Mouse (Mus musculus) common myeloid progenitor, adult 5-6 weeks (primary cell): ENCODE measurements at regions not wholly inside any gene's neighbourhood (a gene's known extent, or its start where the extent isn't known, plus 50 kb on each side); places are given as distances from the start of the nearest gene placed in this dataset.

Source experiments
- ATAC-seq: replicated peaks from 2 replicates; pipeline ENCODE4 v1.8.0; 2016; ENCODE audit warnings: low read depth, mild to moderate bottlenecking, moderate TSS enrichment, inconsistent platforms; ENCODE audit not compliant: poor library complexity, severe bottlenecking

GRCm38 (mm10) chr11:20460501-20460921, 82.5 kb upstream of the Sertad2 start:
- ATAC-seq = no peak

DNA sequence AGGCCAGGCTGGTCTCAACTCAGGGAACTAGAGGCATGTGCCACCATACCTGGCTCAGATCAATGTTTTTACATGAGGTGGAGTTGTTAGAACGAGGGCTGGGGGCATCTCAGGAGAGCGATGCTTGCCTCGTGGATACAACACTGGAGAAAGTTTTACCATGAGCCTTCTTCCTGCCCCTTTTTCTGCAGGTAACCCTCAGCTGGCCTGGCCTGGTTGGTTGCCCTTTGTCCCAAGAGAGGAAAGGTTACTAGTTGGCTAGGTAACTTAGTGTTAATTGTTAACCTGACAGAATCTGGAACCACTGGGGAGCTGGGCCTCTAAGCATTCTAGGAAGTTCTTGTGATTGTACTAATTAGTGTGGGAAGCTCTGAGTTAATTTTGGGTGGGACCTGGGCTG, 81.0 kb upstream of the Sertad2 start:
- no peak for ATAC-seq

- no peak for ATAC-seq
Measured at GRCm38 (mm10) chr11:20463173-20463681, 79.8 kb upstream of the Sertad2 start.

DNA sequence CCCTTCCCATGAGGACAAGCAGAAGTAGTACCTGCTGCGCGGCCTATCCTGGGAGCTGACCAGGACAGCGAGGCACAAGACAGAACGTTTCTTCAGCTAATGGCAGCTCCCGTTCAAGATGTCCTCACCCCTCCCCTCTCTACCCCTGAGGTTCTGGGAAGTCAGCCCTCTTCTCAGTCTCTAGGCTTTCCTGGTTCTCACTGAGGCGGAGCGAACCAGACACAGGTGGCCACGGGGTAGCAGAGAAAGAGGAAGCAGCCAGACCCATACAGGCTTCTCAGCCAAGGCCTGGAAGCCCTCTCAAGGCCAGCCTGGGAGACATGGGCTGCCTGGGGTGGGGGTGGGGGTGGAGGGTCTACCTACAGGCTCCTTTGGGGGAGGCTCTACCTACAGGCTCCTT, 78.5 kb upstream of the Sertad2 start:
- ATAC-seq = peak; percentile 75

DNA sequence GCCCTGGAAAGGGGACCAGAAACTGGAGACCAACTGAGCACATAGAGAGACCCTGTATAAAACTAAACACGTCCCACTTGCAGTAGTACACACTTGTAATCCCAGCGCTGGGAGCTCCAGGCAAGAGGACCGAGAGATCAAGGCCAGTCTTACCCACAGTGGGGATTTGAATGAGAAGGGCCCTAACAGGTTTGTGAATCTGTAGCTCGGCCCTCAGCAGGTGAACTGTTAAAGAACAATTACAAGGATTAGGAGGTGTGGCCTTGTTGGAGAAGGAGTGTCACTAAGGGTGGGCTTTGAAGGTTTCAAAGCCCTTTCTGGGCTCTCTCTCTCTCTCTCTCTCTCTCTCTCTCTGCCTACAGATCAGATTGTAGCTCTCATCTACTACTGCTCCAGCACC, 76.5 kb upstream of the Sertad2 start:
- no peak for ATAC-seq

- peak; percentile 85 for ATAC-seq
Measured at GRCm38 (mm10) chr11:20468319-20469018, 74.6 kb upstream of the Sertad2 start.

- no peak for ATAC-seq
Measured at GRCm38 (mm10) chr11:20469368-20469767, 73.7 kb upstream of the Sertad2 start.

GRCm38 (mm10) chr11:20470396-20470795, 72.7 kb upstream of the Sertad2 start:
- ATAC-seq = no peak

DNA sequence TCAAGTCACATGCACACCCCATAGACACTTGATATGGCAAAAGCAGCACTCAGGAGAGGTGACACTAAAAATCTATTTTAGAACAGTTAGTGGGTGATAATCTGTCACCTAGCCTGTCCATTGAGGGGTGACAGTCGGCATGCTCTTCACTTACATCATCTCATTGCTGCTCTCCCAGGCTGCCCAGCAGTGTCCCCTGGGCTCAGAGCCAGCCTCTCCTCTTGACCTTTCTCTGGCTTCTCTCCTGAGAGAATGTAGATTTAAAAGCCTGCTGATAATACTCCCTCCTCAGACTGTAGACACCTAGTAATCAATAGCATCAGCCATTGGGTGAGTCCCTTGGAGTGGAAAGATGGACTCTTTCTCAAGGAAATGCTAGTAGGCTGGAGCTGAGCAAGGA, 70.7 kb upstream of the Sertad2 start:
- ATAC-seq = no peak

DNA sequence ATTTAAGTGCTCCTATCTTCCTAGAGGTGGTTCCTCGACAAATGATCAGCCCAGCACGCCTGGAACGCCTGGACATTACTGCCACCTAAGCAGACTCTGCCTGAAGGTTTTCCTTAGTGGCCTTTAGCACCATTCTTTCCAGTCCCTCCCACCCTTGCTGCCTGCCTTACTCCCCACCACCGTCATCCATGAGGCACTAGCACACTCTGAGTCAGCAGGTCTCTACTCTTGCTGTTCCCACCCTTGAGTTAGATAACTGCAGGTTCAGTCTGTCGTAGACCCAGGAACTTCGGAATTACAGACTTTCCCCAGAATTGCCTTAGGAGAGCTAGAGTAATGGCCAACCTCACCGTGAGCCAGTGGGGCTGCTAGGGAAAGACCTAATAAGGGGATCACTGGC, 67.4 kb upstream of the Sertad2 start:
- ATAC-seq = no peak

GRCm38 (mm10) chr11:20476494-20476893, 66.6 kb upstream of the Sertad2 start:
- no peak for ATAC-seq

DNA sequence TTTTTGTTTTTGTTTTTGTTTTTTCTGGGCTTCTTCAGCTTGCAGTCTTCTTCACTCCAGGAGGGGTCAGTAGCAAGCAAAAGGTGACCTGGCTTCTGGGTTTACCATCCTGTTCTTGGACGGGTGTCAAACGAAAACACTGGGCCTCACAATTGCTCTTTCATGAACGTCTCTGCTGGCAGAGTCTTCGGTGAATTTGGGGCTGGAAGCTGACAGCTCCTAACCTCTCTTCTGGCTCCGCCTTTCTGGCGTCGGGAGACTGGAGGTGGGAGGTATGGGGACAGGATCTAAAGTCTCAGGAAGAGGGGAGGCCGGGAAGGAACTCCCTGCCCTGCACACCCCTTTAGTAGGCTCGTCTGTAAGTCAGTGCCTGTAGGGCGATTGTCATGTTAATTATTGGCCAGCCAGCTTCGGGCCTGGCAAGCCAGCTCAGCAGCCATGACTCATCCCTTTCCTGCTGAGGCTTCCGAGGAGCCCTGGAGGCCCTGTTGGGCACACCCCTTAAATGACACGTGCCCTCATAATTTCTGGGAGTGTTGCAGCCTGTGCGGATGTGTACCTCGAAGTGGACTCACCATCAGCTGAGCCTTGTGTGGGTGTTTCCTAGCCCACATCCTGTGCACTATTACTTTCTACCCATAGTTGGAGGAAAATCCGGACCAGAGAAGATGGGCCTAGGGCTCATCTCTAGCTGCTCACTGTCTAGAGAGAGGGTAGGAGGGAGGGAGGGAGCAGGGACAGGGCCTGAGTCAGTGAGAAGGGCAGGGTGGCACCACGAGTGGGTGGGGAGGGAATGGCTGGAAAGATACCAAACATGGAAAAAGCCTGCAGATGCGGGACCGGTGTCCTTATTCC, 65.6 kb upstream of the Sertad2 start:
- ATAC-seq = peak; percentile 91

- no peak for ATAC-seq
Measured at GRCm38 (mm10) chr11:20480632-20481031, 62.4 kb upstream of the Sertad2 start.

DNA sequence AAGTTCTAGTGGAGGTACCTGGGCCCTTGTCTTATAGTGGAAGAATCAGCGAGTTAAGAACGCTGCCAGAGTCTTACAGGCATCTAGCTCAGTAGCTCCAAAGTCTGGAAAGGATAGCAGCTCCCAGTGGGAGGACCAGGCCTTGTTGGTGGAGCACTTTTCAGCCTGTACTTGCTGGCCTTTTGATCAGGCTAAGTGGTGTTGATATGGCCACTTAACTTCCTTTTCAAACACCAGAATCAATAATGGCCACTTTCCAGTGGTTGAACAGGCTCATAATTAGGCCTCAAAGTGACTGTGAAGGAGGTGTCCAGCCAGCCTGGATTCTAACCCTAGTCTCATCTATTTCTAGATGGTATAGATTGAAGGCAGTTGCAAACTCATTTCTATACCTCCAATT, 57.7 kb upstream of the Sertad2 start:
- ATAC-seq = no peak
